ENCODE assay signal across 8 mouse cellular contexts in the genomic region with DNA sequence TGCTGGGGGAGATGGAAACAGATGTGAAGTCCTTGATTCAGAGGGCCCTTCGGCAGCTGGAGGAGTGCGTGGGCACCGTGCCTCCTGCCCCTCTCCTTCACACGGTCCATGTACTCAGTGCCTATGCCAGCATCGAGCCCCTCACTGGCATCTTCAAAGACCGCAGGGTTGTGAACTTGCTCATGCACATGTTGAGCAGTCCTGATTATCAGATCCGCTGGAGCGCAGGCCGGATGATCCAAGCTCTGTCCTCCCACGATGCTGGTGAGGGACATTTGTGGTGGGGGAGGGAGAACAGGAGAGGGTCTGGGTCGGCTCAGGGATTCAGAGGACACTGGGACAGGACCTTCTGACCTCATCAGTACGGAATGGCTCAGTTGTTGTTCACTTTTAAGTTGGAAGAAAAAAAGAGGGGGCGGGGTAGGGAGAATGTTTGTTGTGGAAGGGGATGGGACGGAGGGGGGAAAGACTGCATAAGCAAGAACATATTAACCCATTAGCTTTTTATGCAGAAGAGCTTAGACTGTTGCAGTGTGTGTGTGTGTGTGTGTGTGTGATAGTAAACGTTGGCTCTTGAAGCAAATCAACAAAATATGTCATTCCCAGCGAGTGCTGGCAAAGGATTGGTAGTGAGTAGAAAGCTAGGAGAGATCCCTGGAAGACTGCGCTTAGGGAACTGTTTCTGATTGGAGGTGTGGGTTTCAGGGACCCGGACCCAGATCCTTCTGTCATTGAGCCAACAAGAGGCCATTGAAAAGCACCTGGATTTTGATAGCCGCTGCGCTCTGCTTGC. TPM values are rescaled to one million over a fixed set of nuclear protein-coding genes. Genes with fewer than 3 reads are reported as not detected.
A peak's percentile ranks its signal among the peaks of the same experiment; 100 is the strongest.
DNase-seq lines count a peak whose midpoint lies in the region; ATAC-seq lines count a peak whose summit lies in the region.

No protein-coding gene starts in this region.

- no peaks in the 10 kb centered on the region for H3K9me3 ChIP-seq in liver, embryonic 11.5 days (ENCODE audit: control insufficient read depth, low read length)
- H3K9me3 ChIP-seq in forebrain, embryonic 11.5 days (ENCODE audit: control insufficient read depth, low read length), result no peaks in the 10 kb centered on the region
- H3K9me3 ChIP-seq in limb, embryonic 10.5 days (replicated peaks), result no peaks in the 10 kb centered on the region
- H3K9me3 ChIP-seq in neural tube, embryonic 14.5 days (ENCODE audit: control insufficient read depth, low read length), result no peaks in the 10 kb centered on the region

- peaks cover 26% of the 10 kb centered on the region for H3K4me1 ChIP-seq in liver, embryonic 11.5 days (replicated peaks; ENCODE audit: control insufficient read depth, insufficient read depth, low read length)
- peaks cover 17% of the 10 kb centered on the region for H3K4me1 ChIP-seq in forebrain, embryonic 11.5 days (replicated peaks; ENCODE audit: control insufficient read depth, insufficient read depth, low read length)
- H3K4me1 ChIP-seq in limb, embryonic 10.5 days, result peaks cover 43% of the 10 kb centered on the region
- peaks cover 23% of the 10 kb centered on the region for H3K4me1 ChIP-seq in neural tube, embryonic 14.5 days (ENCODE audit: control insufficient read depth, insufficient read depth, low read length)

- no peaks in the 10 kb centered on the region for H3K27me3 ChIP-seq in liver, embryonic 11.5 days (replicated peaks; ENCODE audit: control insufficient read depth, insufficient read depth, low read length)
- no peaks in the 10 kb centered on the region for H3K27me3 ChIP-seq in forebrain, embryonic 11.5 days (ENCODE audit: control insufficient read depth, insufficient read depth, low read length)
- no peaks in the 10 kb centered on the region for H3K27me3 ChIP-seq in limb, embryonic 10.5 days (ENCODE audit: low read depth, poor library complexity, severe bottlenecking)
- no peaks in the 10 kb centered on the region for H3K27me3 ChIP-seq in neural tube, embryonic 14.5 days (ENCODE audit: control insufficient read depth, insufficient read depth, low read length)

- no peak overlapping the region for H3K27ac ChIP-seq in liver, embryonic 11.5 days (ENCODE audit: low read depth, low read length)
- no peak overlapping the region for H3K27ac ChIP-seq in forebrain, embryonic 11.5 days (ENCODE audit: low read depth, low read length)
- H3K27ac ChIP-seq in limb, embryonic 10.5 days, result peak overlapping the region; percentile 94
- no peak overlapping the region for H3K27ac ChIP-seq in neural tube, embryonic 14.5 days (ENCODE audit: low read depth, low read length)

- peaks cover 24% of the 10 kb centered on the region for H3K36me3 ChIP-seq in liver, embryonic 11.5 days (ENCODE audit: control insufficient read depth, insufficient read depth, low read length)
- H3K36me3 ChIP-seq in forebrain, embryonic 11.5 days (ENCODE audit: control insufficient read depth, insufficient read depth, low read length), result peaks cover 15% of the 10 kb centered on the region; the same call in 1 of the 2 replicates
- peaks cover 73% of the 10 kb centered on the region for H3K36me3 ChIP-seq in limb, embryonic 10.5 days
- peaks cover 31% of the 10 kb centered on the region for H3K36me3 ChIP-seq in neural tube, embryonic 14.5 days (ENCODE audit: control insufficient read depth, insufficient read depth, low read length)

- no peak for ATAC-seq in liver, embryonic 11.5 days (replicated peaks; ENCODE audit: low FRiP score)
- ATAC-seq in forebrain, embryonic 11.5 days (replicated peaks; ENCODE audit: low FRiP score), result no peak
- no peak for ATAC-seq in neural tube, embryonic 14.5 days (ENCODE audit: low read depth)

- peak overlapping the region; percentile 70 for H3K4me2 ChIP-seq in liver, embryonic 11.5 days
- peak overlapping the region; percentile 86 for H3K4me2 ChIP-seq in forebrain, embryonic 11.5 days (ENCODE audit: low read depth, low read length, severe bottlenecking)
- H3K4me2 ChIP-seq in neural tube, embryonic 14.5 days (ENCODE audit: low read depth, low read length), result peak overlapping the region; percentile 89

- peak overlapping the region; percentile 83 for H3K9ac ChIP-seq in liver, embryonic 11.5 days (ENCODE audit: low read depth, low read length)
- peak overlapping the region; percentile 10 for H3K9ac ChIP-seq in forebrain, embryonic 11.5 days (ENCODE audit: low read length)
- H3K9ac ChIP-seq in neural tube, embryonic 14.5 days (replicated peaks; ENCODE audit: low read depth, low read length), result peak overlapping the region; percentile 82; the same call in 1 of the 2 replicates

- DNase-seq in liver, embryonic 11.5 days (ENCODE audit: low spot score), result no peak
- no peak for DNase-seq in liver
- DNase-seq in forebrain, embryonic 11.5 days (ENCODE audit: low spot score), result no peak
- no peak for DNase-seq in limb, embryonic 10.5 days (ENCODE audit: low spot score)
- DNase-seq in thymus, postnatal 0 days (ENCODE audit: low spot score), result no peak
- no peak for DNase-seq in thymus, postnatal 14 days
- no peak for DNase-seq in kidney, adult 11 months

- peak overlapping the region; percentile 73 for H3K4me3 ChIP-seq in liver, embryonic 11.5 days (ENCODE audit: low read depth, low read length)
- H3K4me3 ChIP-seq in forebrain, embryonic 11.5 days (ENCODE audit: low read depth, low read length), result peak overlapping the region; percentile 6; the same call in 1 of the 2 replicates
- H3K4me3 ChIP-seq in limb, embryonic 10.5 days, result peak overlapping the region; percentile 70
- H3K4me3 ChIP-seq in neural tube, embryonic 14.5 days (ENCODE audit: low read depth, low read length), result peak overlapping the region; percentile 50; the same call in 1 of the 2 replicates

- 75% methylated on average over 20 of the region's 20 CpGs for WGBS in liver, embryonic 11.5 days
- WGBS in forebrain, embryonic 11.5 days, result 78% methylated on average over 20 of the region's 20 CpGs
- 74% methylated on average over 20 of the region's 20 CpGs for WGBS in limb, embryonic 10.5 days
- 80% methylated on average over 20 of the region's 20 CpGs for WGBS in neural tube, embryonic 14.5 days

RNA-seq across cellular contexts. Expression of a gene that starts 1.8 kb away (rescaled TPM):
- polyA plus RNA-seq in liver, embryonic 11.5 days (2014; fragmentation: Nextera tagmentation; extraction: Ambion mirVana), result 24.1 and 28.2 TPM in 2 replicates
- polyA plus RNA-seq in forebrain, embryonic 11.5 days (2014; fragmentation: Nextera tagmentation; extraction: Ambion mirVana), result 34.4 and 34.9 TPM in 2 replicates
- polyA plus RNA-seq in limb, embryonic 10.5 days (2016; fragmentation: Nextera tagmentation; extraction: Ambion mirVana), result 40.3 and 48.0 TPM in 2 replicates
- 30.1 and 33.8 TPM in 2 replicates for polyA plus RNA-seq in neural tube, embryonic 14.5 days (2014; fragmentation: Nextera tagmentation; extraction: Ambion mirVana)
- 14.0 and 16.0 TPM in 2 replicates for polyA plus RNA-seq in thymus, postnatal 0 days (2015; fragmentation: Nextera tagmentation; extraction: Ambion mirVana)

RNA-seq across cellular contexts. Expression of a gene that starts 5.9 kb away (rescaled TPM):
- polyA plus RNA-seq in liver, embryonic 11.5 days (2014; fragmentation: Nextera tagmentation; extraction: Ambion mirVana), result 151 and 165 TPM in 2 replicates
- 111 and 117 TPM in 2 replicates for polyA plus RNA-seq in forebrain, embryonic 11.5 days (2014; fragmentation: Nextera tagmentation; extraction: Ambion mirVana)
- polyA plus RNA-seq in limb, embryonic 10.5 days (2016; fragmentation: Nextera tagmentation; extraction: Ambion mirVana), result 140 and 144 TPM in 2 replicates
- 59.9 and 64.4 TPM in 2 replicates for polyA plus RNA-seq in neural tube, embryonic 14.5 days (2014; fragmentation: Nextera tagmentation; extraction: Ambion mirVana)
- 110 and 113 TPM in 2 replicates for polyA plus RNA-seq in thymus, postnatal 0 days (2015; fragmentation: Nextera tagmentation; extraction: Ambion mirVana)

RNA-seq across cellular contexts. Expression of a gene that starts 6.1 kb away (rescaled TPM):
- 10.8 and 12.3 TPM in 2 replicates for polyA plus RNA-seq in liver, embryonic 11.5 days (2014; fragmentation: Nextera tagmentation; extraction: Ambion mirVana)
- polyA plus RNA-seq in forebrain, embryonic 11.5 days (2014; fragmentation: Nextera tagmentation; extraction: Ambion mirVana), result 34.9 and 35.8 TPM in 2 replicates
- polyA plus RNA-seq in limb, embryonic 10.5 days (2016; fragmentation: Nextera tagmentation; extraction: Ambion mirVana), result 23.6 and 28.8 TPM in 2 replicates
- polyA plus RNA-seq in neural tube, embryonic 14.5 days (2014; fragmentation: Nextera tagmentation; extraction: Ambion mirVana), result 27.7 and 32.1 TPM in 2 replicates
- polyA plus RNA-seq in thymus, postnatal 0 days (2015; fragmentation: Nextera tagmentation; extraction: Ambion mirVana), result 17.7 and 18.4 TPM in 2 replicates

RNA-seq across cellular contexts. Expression of a gene that starts 22.2 kb away (rescaled TPM):
- polyA plus RNA-seq in liver, embryonic 11.5 days (2014; fragmentation: Nextera tagmentation; extraction: Ambion mirVana), result 52.0 and 56.5 TPM in 2 replicates
- polyA plus RNA-seq in forebrain, embryonic 11.5 days (2014; fragmentation: Nextera tagmentation; extraction: Ambion mirVana), result 61.0 and 64.1 TPM in 2 replicates
- polyA plus RNA-seq in limb, embryonic 10.5 days (2016; fragmentation: Nextera tagmentation; extraction: Ambion mirVana), result 70.8 and 72.5 TPM in 2 replicates
- polyA plus RNA-seq in neural tube, embryonic 14.5 days (2014; fragmentation: Nextera tagmentation; extraction: Ambion mirVana), result 44.7 and 49.6 TPM in 2 replicates
- polyA plus RNA-seq in thymus, postnatal 0 days (2015; fragmentation: Nextera tagmentation; extraction: Ambion mirVana), result 53.2 and 68.6 TPM in 2 replicates

RNA-seq across cellular contexts. Expression of a gene that starts 22.6 kb away (rescaled TPM):
- polyA plus RNA-seq in liver, embryonic 11.5 days (2014; fragmentation: Nextera tagmentation; extraction: Ambion mirVana), result 24.5 and 24.7 TPM in 2 replicates
- polyA plus RNA-seq in forebrain, embryonic 11.5 days (2014; fragmentation: Nextera tagmentation; extraction: Ambion mirVana), result 40.8 and 43.3 TPM in 2 replicates
- 102 and 142 TPM in 2 replicates for polyA plus RNA-seq in limb, embryonic 10.5 days (2016; fragmentation: Nextera tagmentation; extraction: Ambion mirVana)
- 7.9 and 23.7 TPM in 2 replicates for polyA plus RNA-seq in neural tube, embryonic 14.5 days (2014; fragmentation: Nextera tagmentation; extraction: Ambion mirVana)
- 24.7 and 25.1 TPM in 2 replicates for polyA plus RNA-seq in thymus, postnatal 0 days (2015; fragmentation: Nextera tagmentation; extraction: Ambion mirVana)

Comparison
In these comparisons a context has a peak if more than half of its experiments do, and no peak if none do; other contexts are left out.
1. H3K4me3 ChIP-seq: peak in every context shown above with its lines; median percentile 73 in liver, embryonic 11.5 days; 70 in limb, embryonic 10.5 days; 50 in neural tube, embryonic 14.5 days; 6 in forebrain, embryonic 11.5 days.
2. H3K9ac ChIP-seq: peak in every context shown above with its lines; median percentile 83 in liver, embryonic 11.5 days; 82 in neural tube, embryonic 14.5 days; 10 in forebrain, embryonic 11.5 days.